Mouse (Mus musculus): ENCODE results near the gene Pptc7.
"Not testable (repeated sequence)": the region's sequence is repeated elsewhere in the genome, so short reads cannot be mapped to it uniquely, and the experiment has no call there.

Gene Pptc7

DNA sequence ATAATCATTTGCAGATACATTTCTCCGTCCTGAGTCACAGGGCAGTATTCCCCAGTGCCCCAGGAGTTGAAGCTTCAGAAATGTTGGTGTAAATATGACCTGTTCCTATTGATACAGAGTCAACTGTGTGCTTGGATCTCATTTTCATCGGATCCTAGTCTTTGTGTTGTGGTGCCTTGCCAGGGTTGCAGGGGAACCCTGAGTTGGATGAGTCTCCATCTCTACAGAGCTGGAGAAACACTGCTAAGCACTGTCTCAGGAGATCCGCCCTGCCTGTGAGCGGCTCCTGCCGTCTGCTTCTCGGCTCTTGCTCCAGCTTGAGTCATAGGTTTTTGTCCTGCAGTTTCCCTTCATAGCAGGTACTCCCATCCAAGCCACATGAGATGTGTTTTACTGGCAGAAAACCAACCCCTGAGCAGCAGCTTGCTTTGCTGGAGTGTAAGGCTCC is 15.9 kb downstream of the Pptc7 start:
- DNase-seq (ENCODE audit: low read depth, low spot score), result no peak

DNA sequence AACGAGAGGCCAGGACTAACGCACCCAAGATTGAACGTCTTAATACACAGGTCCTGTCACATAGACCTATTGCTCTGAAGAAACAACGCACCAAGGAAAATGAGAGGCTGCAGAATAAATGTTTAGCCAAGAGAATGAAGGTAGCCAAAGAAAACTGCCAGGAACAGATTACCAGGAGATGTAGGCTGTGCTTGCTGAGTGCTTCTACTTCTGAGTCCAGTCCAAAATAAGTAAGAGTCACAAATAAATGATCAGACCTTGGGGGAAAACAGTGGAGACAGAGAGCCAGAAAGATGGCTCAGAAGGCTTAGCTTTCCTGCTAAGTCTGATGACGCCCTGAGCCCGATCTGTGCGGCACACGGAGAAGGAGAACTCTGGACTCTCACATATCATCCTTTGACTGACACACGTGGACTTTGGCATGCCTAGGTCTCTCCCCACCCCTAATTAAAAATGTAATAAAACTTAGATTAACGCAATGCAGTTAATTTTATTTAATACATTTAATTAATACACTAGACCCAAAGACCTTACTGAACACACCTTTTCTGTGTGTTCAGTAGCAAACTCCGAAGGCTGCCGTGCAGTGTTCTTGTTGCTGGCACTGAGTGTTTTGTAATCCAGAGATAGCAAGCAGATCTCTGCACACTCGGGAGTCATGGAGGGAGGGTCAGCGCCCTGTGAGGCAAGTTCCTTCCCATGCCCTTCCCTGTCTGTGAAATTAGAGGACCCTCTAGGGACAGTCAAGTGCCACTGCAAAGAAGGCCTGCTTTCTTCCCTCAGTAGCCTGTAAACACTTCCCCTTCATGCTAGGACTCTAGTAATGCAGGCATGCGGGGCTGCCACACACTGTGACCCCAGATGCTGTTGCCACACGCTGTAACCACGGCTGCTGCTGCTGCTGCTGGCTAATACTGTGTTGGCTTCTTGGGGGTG is 18.9 kb downstream of the Pptc7 start:
- no peak for DNase-seq (ENCODE audit: low read depth, low spot score)

DNA sequence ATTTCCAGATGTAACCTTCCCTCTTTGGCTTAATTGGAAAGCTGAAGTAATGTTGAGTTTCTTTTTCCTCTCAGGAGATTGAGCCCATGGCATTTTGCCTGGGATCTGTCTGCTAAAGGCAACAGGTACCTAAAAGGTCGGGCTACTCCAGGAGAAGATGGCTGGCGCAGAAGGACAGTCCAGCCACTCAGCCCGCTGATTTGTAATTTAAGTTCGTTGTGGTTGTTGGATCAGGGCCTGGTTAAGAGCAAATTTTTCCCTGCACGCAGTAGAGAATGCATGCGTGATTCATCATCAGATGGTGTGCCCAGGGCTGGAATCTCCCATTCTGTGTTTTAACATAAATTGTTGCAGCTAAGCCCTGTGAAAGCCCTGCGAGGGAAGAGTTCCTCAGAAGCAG is 19.8 kb downstream of the Pptc7 start:
- no peak for DNase-seq (ENCODE audit: low read depth, low spot score)

DNA sequence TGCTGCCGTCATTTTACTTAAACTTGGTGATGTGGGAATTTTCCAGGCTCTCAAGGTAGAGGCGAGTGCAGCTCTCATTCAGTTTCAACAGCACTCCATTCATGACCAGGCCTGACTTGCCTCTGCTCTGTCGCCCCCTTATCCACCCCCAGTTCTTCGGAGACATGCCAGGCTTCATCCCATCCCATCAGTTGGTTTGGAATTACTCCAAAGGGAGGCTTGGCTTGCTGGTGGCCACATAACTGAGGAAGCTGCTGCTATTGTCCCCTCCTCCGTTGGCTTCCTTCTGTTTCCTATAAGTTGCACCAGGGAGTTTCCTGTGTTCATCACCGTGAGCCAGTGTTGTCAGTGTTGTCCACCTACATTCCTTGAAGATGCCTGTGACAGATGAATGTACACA is 20.4 kb downstream of the Pptc7 start:
- no peak for DNase-seq (ENCODE audit: low read depth, low spot score)

DNA sequence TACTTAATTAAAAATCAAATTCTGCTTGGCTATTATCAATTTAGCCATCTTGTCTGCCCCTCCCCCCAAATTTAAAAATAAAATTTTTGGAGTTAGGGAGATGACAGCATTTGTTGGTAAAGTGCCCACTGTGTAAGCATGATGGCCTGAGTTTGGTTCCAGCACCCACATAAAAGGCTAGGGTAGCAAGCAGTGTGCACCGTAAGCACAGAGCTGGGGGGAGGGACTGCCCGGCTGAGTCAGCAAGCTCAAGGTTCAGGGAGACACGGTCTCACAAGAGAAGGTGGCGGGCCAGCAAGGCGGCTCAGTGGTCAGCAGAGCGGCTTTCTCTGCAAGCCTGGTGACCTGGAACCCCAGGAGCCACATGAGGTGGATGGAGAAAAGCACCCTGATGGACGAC is 21.3 kb downstream of the Pptc7 start:
- DNase-seq (ENCODE audit: low read depth, low spot score), result no peak

DNA sequence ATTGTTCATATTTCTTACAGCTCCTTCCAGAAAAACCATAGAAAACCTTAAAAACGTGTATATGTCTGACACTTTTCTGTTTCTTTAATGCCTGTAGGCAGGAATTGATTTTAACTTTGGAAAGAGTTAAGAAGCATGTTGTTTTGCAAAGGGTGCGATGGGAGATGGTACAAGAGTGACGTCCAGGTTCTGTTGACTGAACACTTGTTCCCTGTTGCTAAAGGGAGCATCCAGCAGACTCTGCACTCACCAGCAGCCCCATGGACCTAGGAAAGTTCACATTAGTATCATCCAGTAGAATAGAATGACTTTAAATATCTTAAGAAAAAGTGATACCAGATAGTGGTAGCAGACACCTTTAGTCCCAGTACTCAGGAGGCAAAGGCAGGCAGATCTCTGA is 22.4 kb downstream of the Pptc7 start:
- DNase-seq (ENCODE audit: low read depth, low spot score), result no peak

DNA sequence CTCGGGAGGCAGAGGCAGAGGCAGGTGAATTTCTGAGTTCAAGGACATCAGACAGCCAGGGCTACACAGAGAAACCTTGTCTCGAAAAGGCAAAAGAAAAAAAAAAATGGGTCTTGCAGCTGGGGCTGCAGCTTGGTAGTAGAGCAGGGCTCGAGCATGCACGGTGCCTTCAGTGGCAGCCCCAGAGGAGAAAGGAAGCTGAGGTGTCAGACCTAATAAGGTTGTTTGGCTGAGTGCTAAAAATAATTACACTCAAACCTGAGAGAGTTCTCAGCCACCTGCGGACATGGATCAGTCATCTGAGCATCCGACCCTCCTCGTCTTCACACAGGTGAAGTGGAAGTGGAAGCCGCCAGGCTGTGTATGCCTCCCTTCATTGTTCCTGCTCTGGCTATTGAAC is 26.5 kb downstream of the Pptc7 start:
- DNase-seq (ENCODE audit: low read depth, low spot score), result no peak

DNA sequence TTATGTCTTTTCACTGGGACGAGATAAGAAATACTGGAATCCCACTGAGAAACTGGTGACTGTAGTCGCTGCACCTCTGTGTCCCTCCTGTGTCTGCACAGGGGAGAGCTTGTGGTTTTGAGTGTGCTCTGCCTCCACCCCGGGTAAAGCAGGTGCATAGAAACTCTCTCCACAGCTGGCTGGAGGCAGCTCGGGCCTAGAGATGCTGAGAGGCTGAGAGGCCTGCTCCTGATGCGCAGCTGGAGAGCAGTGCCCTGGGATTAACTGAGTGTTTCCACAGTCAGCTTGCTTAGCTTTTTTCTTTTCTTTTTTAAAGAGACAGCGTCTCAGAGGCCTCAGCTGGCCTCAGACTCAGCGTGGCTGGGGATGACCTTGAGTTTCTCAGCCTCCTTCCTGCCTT is 27.5 kb downstream of the Pptc7 start:
- DNase-seq (ENCODE audit: low read depth, low spot score), result no peak

DNA sequence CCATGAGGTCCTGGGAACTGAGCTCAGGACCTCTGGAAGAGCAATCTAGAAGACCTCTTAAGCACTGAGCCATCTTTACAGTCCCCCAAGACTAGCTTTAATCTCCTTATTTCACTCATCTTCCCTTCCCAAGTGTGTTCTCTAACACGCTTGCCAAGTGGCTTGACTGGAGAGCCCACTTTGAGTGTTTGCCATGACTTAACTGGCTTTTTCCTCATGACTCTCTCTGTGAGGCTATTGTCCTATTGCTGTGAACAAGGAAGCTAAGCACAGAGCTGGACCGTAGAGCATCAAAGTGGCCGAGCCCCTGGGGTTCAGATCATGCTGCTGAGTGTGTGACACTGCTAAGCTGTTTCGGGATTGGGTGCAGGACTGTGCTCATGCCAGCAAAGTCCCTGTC is 28.2 kb downstream of the Pptc7 start:
- no peak for DNase-seq (ENCODE audit: low read depth, low spot score)

DNA sequence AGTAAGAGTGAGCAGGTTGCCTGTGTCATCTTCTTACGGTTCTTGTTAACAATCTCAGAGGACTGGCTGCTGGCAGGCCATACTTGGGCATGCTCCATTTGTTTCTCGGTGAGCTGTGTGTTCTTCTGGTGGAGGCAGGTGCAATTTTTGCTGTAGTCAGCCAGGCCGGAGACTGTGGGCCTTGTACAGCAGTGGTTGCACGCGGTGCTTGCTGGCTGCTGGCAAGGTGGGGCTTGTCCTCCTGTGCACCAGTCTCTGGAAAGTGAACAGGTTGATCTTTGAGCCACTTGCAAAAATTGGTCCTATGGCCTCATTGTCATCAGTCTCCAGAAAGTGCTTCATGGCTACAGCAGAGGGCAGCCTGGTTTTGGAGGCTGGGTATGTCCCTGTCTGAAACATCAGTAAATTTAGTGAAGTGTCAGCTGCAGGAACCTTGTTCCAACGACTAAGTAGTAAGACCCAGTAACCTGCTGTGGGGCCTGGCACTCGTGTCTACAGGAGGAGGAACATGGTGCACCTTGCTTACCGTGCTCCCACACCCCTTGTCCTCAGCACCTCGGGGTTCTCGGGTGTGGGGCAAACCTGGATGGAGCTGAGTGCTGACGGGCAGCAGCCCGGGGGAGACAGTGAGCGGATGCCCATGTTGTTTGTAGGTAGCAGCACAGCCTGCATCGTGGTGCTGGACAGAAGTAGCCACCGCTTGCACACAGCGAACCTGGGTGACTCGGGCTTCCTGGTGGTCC is 28.9 kb downstream of the Pptc7 start:
- DNase-seq (ENCODE audit: low read depth, low spot score), result no peak

DNA sequence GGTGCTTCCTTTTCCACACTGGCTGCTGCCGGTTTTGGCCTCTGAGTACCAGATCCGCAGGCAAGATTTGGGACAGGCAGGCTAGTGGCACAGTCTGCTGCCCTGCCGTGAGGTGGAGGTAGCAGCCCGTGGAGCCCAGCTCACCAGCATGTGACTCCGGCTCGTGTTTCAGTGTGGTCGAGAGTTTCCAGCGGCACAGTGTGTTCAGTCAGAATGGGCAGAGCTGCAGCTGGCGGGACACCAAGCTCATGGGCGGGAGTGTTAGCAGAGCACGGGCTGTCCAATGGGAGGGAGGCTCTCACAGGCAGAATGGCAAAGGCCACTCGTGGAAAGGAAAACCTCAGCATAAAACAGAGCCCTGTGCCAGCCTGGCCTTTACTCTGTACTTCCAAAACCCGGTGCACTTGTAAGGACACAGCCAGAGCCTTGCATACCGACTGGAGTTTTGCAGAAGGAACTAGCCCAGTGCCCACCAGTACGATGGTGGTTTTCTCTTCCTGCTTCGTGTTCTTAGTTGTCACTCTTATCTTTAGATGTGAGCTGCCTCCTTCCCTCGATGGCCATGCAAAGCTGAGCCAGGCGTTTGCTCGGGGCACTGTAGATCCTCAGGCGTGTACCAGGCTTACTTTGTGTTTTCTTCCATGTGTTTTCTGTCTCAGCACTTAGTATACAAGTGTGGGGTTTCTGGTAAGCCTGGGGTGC is 31.0 kb downstream of the Pptc7 start:
- no peak for DNase-seq (ENCODE audit: low read depth, low spot score)

DNA sequence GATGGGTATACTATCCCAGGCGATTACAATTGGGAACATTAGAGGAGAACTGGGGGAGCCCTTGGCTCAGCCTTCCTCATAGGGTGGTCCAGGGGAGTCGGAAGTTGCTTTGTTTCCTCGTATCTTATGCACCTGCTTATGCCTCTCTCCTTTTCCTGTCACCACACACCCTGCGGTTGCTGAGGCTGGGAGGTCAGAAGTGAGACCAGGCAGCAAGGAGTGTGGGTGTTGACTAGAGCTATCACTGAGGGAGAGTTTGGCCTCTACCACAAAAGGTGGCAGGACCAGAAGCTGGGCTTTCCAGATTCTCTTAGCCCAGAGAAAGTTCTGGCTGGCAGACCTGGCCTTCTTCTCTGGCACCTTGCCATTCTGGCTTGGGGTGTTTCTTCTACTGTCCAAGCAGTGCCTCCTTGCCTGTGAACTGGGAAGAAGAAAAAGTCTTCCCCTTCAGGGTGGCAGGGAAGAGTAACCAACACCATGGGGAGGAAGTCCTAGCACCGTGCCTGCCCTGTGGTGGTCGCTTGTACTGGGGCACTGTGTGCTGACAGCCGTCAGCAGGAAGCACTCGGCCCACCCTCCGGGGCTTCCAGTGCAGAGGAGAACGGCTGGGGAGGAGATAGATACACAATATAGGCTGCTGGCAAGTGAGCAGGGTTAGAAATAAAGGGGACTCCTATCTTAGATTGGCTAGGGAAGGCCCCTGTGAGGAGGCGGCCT is 33.3 kb downstream of the Pptc7 start:
- no peak for DNase-seq (ENCODE audit: low read depth, low spot score)

DNA sequence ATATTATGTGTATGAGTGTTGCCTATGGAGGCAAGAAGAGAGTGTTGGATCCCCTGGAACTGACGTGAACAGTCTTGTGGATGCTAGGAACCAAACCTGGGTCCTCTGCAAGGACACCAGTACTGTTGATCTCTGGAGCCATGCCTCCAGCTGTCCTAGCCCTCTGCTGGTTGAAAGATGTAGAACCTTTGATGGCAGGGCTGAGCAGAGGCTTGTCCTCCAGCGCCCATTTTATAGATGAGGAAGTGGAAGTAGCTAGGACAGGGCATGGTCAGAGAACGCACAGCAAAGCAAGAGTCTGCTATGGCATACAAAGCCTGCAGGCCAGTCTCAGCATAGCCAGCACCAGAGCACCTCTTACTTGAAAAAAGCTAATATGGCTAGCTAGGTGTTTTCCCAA is 33.9 kb downstream of the Pptc7 start:
- DNase-seq (ENCODE audit: low read depth, low spot score), result no peak

DNA sequence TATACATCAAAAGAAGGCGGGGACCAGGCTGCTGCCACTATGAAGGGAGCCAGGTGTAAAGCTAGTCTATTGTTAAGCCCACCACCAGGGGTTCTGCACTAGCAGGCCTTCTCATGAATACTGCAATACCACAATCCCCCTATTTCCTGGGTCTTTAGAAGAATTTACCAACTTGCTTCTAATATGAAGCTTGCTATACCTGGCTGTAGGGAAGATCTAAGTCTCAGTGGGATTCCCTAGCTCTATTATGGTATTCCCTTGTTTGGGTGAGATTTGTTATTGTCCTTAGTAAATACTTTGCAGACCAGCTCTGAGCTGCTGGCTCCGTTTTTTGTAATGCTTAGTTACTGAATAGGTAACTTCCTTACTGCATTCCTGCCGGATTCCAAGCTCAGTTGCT is 34.8 kb downstream of the Pptc7 start:
- DNase-seq (ENCODE audit: low read depth, low spot score), result not testable (repeated sequence)

DNA sequence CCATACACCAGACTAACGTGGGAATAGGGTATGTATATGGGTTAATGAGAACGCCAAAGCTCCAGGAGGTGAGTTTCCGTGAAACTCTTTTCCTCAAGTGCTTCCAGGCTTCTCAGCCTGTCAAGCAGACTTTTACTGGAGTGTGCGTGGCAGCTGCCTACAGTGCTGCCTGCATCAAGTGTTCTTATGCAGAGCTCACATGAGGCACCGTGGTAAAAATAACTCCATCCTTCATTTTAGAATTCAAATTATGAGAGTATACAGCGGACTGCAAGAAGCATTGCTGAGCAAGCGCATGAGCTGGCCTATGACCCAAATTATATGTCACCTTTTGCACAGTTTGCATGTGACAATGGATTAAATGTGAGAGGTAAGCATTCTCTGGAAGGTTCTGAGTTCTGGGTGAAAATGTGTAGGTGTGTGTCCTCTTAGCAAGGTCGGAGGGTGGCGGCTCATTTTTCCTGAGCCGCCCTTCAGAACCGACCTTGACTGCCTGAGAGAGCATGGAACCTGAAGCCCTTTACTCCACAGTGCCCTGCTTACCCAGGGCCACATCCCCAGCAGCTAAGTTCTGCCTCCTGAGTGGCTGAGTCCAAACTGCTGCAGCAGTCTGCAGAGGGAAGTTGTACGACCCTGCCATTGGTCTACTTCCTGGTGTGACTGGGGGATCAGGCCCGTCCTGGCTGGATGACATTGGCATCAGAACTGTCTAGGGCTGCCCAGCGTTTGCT is 35.5 kb downstream of the Pptc7 start:
- DNase-seq (ENCODE audit: low read depth, low spot score), result no peak

DNA sequence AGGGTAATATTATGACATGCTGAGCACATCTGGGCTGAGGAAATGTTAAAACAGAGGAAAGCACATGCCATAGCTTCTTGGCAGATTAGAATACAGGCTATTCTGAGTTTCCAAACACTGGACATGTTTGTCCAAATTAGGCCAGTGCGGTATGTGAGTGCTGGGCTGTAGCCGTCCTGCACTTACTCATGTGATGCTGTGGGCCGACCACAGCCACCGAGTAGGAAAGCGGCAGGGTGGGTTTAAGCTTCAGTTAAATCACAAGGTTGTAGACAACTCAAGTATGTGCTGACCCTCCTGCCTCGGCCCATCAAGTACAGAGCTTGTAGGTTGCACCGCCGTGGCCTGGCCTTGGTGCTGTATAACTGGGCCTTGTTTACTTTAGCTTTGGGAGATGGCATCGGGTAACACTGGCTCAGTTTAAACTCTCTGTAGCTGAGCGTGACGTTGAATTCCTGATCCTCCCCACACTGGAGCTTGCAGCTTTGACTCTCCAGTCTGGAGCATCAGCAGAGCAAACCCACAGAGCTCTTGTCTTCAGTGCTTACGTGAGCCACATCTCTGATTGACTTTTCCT is 36.1 kb downstream of the Pptc7 start:
- DNase-seq (ENCODE audit: low read depth, low spot score), result no peak

DNA sequence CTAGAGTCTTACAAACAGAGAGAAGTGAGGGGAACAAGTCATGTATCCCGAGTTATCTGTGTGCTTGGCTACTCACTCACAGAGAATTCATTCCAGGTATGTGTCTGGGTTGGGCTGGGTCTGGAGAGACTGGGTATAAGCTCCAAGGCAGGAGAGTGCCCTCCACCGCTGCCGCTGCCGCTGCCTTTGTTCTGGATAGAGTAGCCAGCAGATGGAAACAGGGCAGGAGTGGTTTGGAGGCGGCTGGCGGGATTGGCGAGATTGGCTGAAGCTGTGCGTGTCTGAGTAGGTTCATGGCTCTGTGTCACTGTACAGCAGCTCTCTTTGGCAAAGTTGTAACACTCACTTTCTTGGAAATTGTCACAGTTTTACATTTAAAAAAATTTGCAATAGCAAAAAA is 39.4 kb downstream of the Pptc7 start:
- no peak for DNase-seq (ENCODE audit: low read depth, low spot score)

DNA sequence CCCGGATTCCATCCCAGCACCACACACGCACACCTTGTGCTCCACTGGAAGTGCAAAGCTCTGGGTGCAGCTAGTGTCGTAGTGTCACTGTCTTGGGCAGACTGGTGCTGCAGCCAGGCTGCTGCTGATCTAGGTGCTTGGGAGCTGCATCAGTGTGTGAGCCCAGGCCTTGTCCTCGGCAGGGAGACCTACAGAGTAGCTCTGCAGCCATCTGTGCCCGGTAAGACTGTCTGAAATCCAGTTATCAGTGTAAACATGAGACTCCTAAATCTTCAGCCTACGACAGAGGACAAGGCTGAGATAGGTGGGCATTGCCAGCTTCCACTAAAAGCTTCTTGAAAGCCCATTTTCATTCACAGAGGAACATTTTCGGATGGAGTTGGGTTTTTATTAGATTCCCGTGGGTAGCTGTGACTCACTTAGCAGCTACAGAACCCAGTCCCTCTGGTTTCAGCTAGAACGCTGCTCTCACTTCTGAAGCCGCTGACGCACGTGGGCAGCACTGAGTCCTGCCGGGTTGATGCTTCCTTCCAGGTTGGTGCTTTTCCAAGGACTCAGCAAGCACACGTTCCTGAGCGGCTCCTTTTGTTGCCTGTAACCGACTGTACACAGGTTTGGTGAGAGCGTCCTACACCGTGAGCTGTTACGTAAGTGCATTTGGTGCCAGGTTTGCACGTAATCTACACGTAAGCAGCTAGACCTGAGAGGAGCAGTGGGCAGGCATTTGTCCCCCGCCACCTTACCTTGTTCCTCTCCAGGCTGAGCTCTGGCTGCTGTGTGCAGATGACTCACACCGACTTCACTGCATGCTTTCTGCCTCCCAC is 40.7 kb downstream of the Pptc7 start:
- DNase-seq (ENCODE audit: low read depth, low spot score), result no peak

DNA sequence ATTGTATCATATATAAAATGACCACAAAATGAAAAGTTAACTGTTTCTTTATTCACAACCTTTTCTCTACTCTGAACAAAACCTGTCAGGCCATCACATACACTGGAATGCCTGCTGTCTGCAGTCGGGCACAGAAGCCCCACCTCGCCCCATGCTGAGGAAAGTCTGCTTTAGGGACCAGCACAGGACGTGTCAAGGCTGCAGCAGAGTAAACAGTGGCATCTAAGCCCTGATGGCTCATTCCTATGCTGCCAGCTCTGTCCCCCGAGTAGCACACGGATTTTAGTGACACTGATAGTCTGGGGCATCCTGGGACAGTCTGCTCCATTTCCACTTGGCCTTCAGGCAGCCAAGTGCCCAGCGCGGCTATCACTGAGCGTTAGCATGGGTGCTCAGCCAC is 41.3 kb downstream of the Pptc7 start:
- DNase-seq (ENCODE audit: low read depth, low spot score), result no peak

DNA sequence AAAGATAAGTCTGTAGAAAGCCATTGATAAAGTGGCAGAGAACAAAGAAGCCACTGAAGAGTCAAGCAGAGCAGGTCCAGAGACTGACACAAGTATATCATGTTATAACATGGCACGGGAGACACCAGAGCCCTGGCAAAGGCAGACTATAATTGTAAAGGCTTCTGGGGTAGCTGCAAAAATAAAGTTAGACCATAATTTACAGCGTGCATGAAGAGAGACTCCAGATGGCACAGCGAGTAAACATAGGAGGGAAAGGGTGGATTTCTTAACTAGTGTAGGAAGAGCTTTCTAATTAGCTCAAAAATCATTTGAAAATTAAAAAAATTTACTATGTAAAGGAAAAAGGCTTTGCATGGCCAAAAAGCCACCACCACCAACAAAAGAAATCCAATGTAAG is 43.1 kb downstream of the Pptc7 start:
- no peak for DNase-seq (ENCODE audit: low read depth, low spot score)

All from embryo, embryonic 11.5 days (tissue).